Mouse (Mus musculus) spleen, adult 2 months (tissue): Measurements from ENCODE around the gene Neurl4.

Source experiments
- CTCF ChIP-seq: fragments of 200-500 bp; IDR thresholded peaks from 2 replicates; pipeline ENCODE4 v1.5.1; 2011; ENCODE audit warnings: mild to moderate bottlenecking, inconsistent platforms; ENCODE audit not compliant: insufficient read depth, insufficient read length, insufficient replicate concordance; ENCODE audit errors: extremely low read depth
- POLR2A ChIP-seq: fragments of 200-500 bp; IDR thresholded peaks from 2 replicates; pipeline ENCODE4 v1.6.1; 2011; ENCODE audit warnings: low read depth, low read length, inconsistent platforms

- TF ChIP-seq CTCF (no peak), POLR2A (no peak)
Observed at GRCm38 (mm10) chr11:69945216-69945615, 44.3 kb downstream of the Neurl4 start.
